Mouse (Mus musculus) erythroblast, embryonic 14.5 days (primary cell): ENCODE measurements around the gene Mettl7a2. TPM values are rescaled to one million over a fixed set of nuclear protein-coding genes. Genes with fewer than 3 reads are reported as not detected.

Source experiments
- H3K27me3 ChIP-seq: 2 replicates; pipeline ENCODE4 v1.6.1; 2012; ENCODE audit warnings: inconsistent platforms; ENCODE audit not compliant: control insufficient read depth
- H3K36me3 ChIP-seq: 2 replicates; pipeline ENCODE4 v1.6.1; 2012; ENCODE audit warnings: mild to moderate bottlenecking, inconsistent platforms; ENCODE audit not compliant: control insufficient read depth
- H3K4me1 ChIP-seq: 2 replicates; pipeline ENCODE4 v1.6.1; 2012; ENCODE audit warnings: inconsistent platforms; ENCODE audit not compliant: control insufficient read depth
- H3K4me3 ChIP-seq: replicated peaks from 2 replicates; pipeline ENCODE3; 2012; ENCODE audit warnings: moderate library complexity, mild to moderate bottlenecking, inconsistent platforms
- H3K9me3 ChIP-seq: 2 replicates; pipeline ENCODE4 v1.6.1; 2012; ENCODE audit warnings: low read length, inconsistent platforms, mixed read lengths; ENCODE audit not compliant: control insufficient read depth
- GATA1 ChIP-seq: IDR thresholded peaks from 2 replicates; pipeline ENCODE4 v1.6.1; 2012; ENCODE audit warnings: low read length, inconsistent platforms, mixed read lengths
- TAL1 ChIP-seq: IDR thresholded peaks from 3 replicates; pipeline ENCODE4 v1.6.1; 2012; ENCODE audit warnings: low read length, inconsistent platforms, mixed read lengths
- polyA plus RNA-seq: library from polyadenylated mRNA; stranded (reverse); fragments of >175 nt; gene quantifications from 2 replicates; pipeline ENCODE4 v1.2.3, GENCODE M21; 2012

Mettl7a2 gene
- polyA plus RNA-seq, 1 experiment: not detected

DNA sequence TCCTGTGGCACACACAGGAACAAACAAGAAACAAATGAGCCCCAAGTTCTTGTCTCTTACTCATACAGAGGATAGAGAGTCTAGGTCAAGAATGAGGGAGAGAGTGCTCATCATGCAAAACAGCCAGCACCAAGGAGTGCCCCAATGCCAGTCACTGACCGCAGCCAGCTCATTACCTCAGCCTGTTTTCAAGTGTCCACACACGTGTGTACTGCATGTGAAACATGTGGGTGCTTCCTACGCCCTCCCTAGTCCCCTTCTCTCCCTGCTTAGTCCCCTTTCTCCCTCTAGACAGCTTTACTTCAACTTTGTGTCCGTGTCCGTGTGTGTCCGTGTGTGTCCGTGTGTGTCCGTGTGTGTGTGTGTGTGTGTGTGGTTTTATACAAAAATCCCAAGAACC lies 26.7 kb downstream of the Mettl7a2 start:
- TF ChIP-seq TAL1 (no peak), GATA1 (no peak)
- Histone ChIP-seq H3K9me3 (no peaks in the 10 kb centered on the region), H3K4me1 (peaks cover 4% of the 10 kb centered on the region), H3K36me3 (no peaks in the 10 kb centered on the region), H3K27me3 (no peaks in the 10 kb centered on the region), H3K4me3 (no peak overlapping the region)

DNA sequence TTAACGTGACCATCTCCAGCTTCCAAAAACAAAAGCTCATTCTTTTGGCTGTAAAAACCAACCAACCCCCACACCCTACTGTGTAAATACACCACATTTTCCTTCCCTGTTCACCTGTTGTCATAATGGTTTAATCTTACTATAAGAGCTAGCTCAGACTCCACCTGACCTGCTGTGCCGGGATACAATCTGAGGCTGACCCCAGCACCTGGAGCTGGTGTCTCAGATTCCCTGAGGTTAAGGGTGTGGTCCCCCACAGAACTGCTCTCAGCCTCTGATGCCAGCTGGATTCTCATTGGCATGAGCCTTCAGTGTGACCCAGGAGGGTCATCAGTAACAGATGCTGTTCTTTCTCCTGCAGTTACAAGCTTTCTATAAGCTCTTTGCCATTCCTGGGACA lies 27.1 kb downstream of the Mettl7a2 start:
- Histone ChIP-seq H3K4me1 (peaks cover 4% of the 10 kb centered on the region), H3K9me3 (no peaks in the 10 kb centered on the region), H3K27me3 (no peaks in the 10 kb centered on the region), H3K4me3 (no peak overlapping the region), H3K36me3 (no peaks in the 10 kb centered on the region)
- no peak for TF ChIP-seq GATA1
- no peak for TF ChIP-seq TAL1

DNA sequence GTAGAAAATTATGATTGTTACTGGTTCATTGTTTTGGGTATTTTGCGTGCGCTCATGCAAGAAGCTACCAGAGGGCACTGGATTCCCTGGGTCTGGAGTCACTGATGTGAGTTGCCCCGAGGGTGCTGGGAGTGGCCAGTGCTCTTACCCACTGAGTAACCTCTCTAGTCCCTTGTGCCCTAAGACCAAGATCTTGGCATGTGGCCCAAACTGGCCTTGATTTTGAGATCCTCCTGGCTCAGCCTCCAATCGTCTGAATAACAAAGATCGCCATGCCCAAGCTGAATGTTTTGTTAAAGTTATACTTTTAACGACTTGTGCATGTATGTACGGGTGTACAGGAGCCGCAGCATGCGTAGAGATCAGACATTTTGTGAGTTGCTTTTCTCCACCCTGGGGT lies 32.7 kb downstream of the Mettl7a2 start:
- H3K36me3 ChIP-seq: peaks cover 39% of the 10 kb centered on the region
- TF ChIP-seq GATA1 (no peak), TAL1 (no peak)
- H3K4me1 ChIP-seq: peaks cover 25% of the 10 kb centered on the region
- H3K4me3 ChIP-seq: no peak overlapping the region
- H3K9me3 ChIP-seq: no peaks in the 10 kb centered on the region
- no peaks in the 10 kb centered on the region for H3K27me3 ChIP-seq

- Histone ChIP-seq H3K4me3 (no peak overlapping the region), H3K9me3 (no peaks in the 10 kb centered on the region)
- no peak for TF ChIP-seq TAL1
- TF ChIP-seq GATA1: no peak
Observed at GRCm38 (mm10) chr15:100387544-100388223, 34.7 kb downstream of the Mettl7a2 start.

GRCm38 (mm10) chr15:100388224-100388835 lies 35.3 kb downstream of the Mettl7a2 start:
- no peaks in the 10 kb centered on the region for H3K9me3 ChIP-seq
- H3K4me3 ChIP-seq: no peak overlapping the region
- TF ChIP-seq GATA1: no peak
- TF ChIP-seq TAL1: no peak
- H3K27me3 ChIP-seq: no peaks in the 10 kb centered on the region
- H3K4me1 ChIP-seq: peaks cover 49% of the 10 kb centered on the region
- peaks cover 65% of the 10 kb centered on the region for H3K36me3 ChIP-seq

More at GRCm38 (mm10) chr15:100387544-100388223, 34.7 kb downstream of the Mettl7a2 start:
- Histone ChIP-seq H3K4me1 (peaks cover 45% of the 10 kb centered on the region), H3K36me3 (peaks cover 59% of the 10 kb centered on the region), H3K27me3 (no peaks in the 10 kb centered on the region)

DNA sequence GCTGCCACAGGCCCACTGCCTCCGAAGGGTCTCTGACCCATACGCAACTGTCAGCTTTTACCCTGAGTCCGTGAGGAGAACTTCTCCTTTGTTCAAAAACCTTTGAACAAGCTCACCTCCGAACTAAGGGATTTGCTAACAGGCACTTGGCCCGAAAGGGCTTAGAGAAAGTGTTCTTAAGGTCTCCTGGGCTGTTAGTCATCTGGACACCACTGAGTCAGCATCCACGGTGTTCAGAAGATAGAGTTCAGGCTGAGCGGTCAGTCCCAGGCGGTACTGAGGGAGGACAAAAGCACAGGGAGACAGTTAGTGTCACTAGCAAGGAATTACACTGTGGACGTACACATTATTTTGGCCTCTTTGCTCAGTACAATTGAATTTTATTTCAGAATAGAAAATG lies 35.9 kb downstream of the Mettl7a2 start:
- no peak overlapping the region for H3K4me3 ChIP-seq
- no peaks in the 10 kb centered on the region for H3K27me3 ChIP-seq
- H3K36me3 ChIP-seq: peaks cover 71% of the 10 kb centered on the region
- peaks cover 54% of the 10 kb centered on the region for H3K4me1 ChIP-seq
- no peaks in the 10 kb centered on the region for H3K9me3 ChIP-seq
- no peak for TF ChIP-seq TAL1
- no peak for TF ChIP-seq GATA1

DNA sequence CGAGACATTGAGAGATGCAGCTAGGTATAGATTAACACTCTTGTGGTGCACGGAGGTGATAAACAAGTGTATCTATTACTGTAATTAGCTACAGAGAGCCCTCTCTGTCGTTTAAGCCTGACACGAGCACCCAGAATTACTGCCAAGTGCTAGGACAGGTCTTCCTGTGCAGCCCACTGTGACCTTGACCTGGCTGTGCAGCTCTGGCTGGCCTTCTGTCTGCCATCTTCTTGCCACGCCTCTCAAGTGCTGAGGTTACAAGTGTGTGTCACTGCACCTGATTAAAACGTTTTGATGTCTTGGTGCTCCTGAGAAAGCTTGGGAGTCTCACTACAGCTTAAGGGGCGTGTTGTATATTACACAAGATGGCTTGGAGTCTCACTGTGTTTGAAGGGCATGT lies 38.1 kb downstream of the Mettl7a2 start:
- Histone ChIP-seq H3K4me3 (no peak overlapping the region), H3K36me3 (peaks cover 92% of the 10 kb centered on the region), H3K27me3 (no peaks in the 10 kb centered on the region), H3K9me3 (peaks cover under 1% of the 10 kb centered on the region; the same call in 1 of the 2 replicates), H3K4me1 (peaks cover 67% of the 10 kb centered on the region)
- TF ChIP-seq GATA1: no peak
- TF ChIP-seq TAL1: no peak

DNA sequence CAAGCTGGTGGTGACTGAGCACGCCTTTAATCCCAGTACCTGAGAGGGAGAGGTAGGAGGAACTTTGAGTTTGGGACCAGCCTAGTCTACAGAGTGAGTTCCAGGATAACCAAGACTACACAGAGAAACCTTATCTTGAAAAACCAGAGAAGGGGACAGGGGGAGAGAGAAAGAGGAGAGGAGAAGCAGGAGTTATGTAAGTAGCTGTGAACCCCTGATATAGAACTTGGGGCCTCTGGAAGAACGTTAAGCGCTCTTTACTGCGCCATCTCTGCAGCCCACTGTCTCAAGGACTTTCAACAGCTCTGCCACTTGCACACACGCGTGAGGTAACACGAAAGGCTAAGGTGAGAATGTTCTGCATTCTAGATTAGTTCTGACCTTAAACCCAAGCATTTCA lies 38.6 kb downstream of the Mettl7a2 start:
- Histone ChIP-seq H3K36me3 (peaks cover 95% of the 10 kb centered on the region), H3K27me3 (no peaks in the 10 kb centered on the region), H3K4me3 (peak overlapping the region; percentile 37), H3K9me3 (peaks cover 3% of the 10 kb centered on the region), H3K4me1 (peaks cover 69% of the 10 kb centered on the region)
- TF ChIP-seq GATA1 (no peak; the same call in 1 of the 2 replicates), TAL1 (peak; percentile 60)

GRCm38 (mm10) chr15:100393016-100393415 lies 40.0 kb downstream of the Mettl7a2 start:
- TF ChIP-seq TAL1: no peak
- no peak for TF ChIP-seq GATA1
- H3K4me3 ChIP-seq: no peak overlapping the region
- peaks cover 74% of the 10 kb centered on the region for H3K4me1 ChIP-seq

DNA sequence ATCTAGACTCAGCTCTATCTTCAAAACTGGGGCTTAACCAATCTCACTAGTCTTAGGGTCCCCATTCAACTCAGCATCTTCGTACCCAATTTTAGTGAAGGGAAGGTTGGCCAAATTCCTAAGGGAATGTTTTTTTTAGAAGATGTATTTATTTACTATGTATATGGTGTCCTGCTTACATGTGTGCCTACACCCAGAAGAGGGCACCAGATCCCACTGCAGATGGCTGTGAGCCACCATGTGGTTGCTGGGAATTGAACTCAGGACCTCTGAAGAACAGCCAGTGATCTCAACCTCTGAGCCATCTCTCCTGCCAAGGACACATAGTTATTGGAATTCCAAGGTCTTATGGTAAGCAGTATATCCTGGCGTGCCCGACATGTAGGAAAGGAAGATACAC lies 42.6 kb downstream of the Mettl7a2 start:
- Histone ChIP-seq H3K4me3 (no peak overlapping the region), H3K27me3 (no peaks in the 10 kb centered on the region), H3K9me3 (peaks cover 9% of the 10 kb centered on the region), H3K36me3 (peaks cover 100% of the 10 kb centered on the region), H3K4me1 (peaks cover 60% of the 10 kb centered on the region)
- TF ChIP-seq TAL1 (no peak), GATA1 (no peak)

More at GRCm38 (mm10) chr15:100393016-100393415, 40.0 kb downstream of the Mettl7a2 start:
- H3K9me3 ChIP-seq: peaks cover 7% of the 10 kb centered on the region
- peaks cover 99% of the 10 kb centered on the region for H3K36me3 ChIP-seq
- H3K27me3 ChIP-seq: no peaks in the 10 kb centered on the region
